Mouse (Mus musculus) lung, adult 2 months (tissue): ENCODE data around the gene Ccdc6. TPM values are rescaled to one million over a fixed set of nuclear protein-coding genes. Genes with fewer than 3 reads are reported as not detected.

Experiments used
- DNase-seq: peaks from one replicate; pipeline ENCODE4 v3.0.0; 2022
- H3K4me1 ChIP-seq: fragments of 200-500 bp; 2 replicates; pipeline ENCODE4 v1.6.1; 2011; ENCODE audit warnings: low read length; ENCODE audit not compliant: control insufficient read depth, insufficient read depth
- H3K4me3 ChIP-seq: fragments of 200-500 bp; replicated peaks from 2 replicates; pipeline ENCODE3; 2011; ENCODE audit warnings: low read depth, mild to moderate bottlenecking, control low read depth, low read length; ENCODE audit errors: extremely low read depth
- CTCF ChIP-seq: fragments of 200-500 bp; IDR thresholded peaks from 2 replicates; pipeline ENCODE4 v1.5.1; 2011; ENCODE audit warnings: mild to moderate bottlenecking, low read length, control low read depth; ENCODE audit not compliant: insufficient read depth
- POLR2A ChIP-seq: fragments of 200-500 bp; IDR thresholded peaks from 2 replicates; pipeline ENCODE4 v1.6.1; 2011; ENCODE audit warnings: low read depth, mild to moderate bottlenecking, control low read depth, low read length, borderline replicate concordance; ENCODE audit errors: extremely low read depth
- WGBS: fragments of 180-500 bp; shearing (Covaris S2); methylation state at CpG from one replicate; pipeline ENCODE4 v1.1.7; 2018; 5-methylcytosine and 5-hydroxymethylcytosine counted together
- polyA plus RNA-seq: library from polyadenylated mRNA; depleted of rRNA; stranded (reverse); fragments of >200 nt; gene quantifications from 2 replicates; pipeline ENCODE4 v1.2.3, GENCODE M21; 2012

Gene Ccdc6
- polyA plus RNA-seq, 1 experiment: 22.2 TPM

DNA sequence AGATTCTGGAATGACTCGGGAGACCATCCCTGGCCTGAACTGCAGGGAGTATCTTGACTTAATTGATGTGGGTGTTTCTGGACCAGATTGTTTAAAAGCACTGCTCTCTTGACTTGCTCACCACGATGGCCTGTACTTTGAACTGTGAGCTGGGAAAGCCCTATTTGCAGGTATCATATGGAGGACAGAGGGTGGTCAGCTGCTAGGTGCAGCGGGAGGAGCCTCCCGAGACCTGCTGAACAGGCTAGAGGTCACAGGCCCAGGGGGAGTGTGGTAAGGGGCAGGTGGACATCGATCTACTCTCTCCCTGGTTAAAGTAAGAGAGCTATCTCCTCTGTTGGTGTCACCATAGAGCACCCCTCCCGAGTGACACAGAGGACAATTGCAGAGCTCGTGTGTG, 28.6 kb downstream of the Ccdc6 start:
- Histone ChIP-seq H3K4me3 (no peak overlapping the region), H3K4me1 (peaks cover 2% of the 10 kb centered on the region; the same call in 1 of the 2 replicates)
- TF ChIP-seq CTCF (no peak), POLR2A (no peak)
- 71% methylated on average over 7 of the region's 7 CpGs for WGBS
- DNase-seq: no peak

DNA sequence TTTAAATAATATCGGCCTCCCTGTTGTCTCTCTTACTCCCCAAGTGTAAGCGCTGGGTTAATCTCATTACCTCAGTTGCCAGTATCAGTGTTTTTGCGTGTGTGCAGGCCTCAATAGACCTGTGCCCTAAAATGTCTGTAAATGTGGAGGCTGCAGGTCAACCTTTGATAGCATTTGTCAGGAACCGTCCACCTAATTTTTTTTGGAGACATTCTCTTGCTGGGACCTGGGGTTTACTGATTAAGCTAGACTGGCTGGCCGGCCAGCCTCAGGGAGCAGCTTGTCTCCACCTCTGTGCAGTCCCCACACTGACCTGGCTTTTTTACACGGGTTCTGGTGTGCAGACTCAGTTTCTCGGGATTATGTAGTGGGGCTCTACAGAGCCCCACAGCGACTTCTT, 30.4 kb downstream of the Ccdc6 start:
- DNase-seq: no peak
- Histone ChIP-seq H3K4me3 (no peak overlapping the region), H3K4me1 (peaks cover 11% of the 10 kb centered on the region)
- WGBS: 72% methylated on average over 8 of the region's 8 CpGs
- TF ChIP-seq POLR2A (no peak), CTCF (no peak)

DNA sequence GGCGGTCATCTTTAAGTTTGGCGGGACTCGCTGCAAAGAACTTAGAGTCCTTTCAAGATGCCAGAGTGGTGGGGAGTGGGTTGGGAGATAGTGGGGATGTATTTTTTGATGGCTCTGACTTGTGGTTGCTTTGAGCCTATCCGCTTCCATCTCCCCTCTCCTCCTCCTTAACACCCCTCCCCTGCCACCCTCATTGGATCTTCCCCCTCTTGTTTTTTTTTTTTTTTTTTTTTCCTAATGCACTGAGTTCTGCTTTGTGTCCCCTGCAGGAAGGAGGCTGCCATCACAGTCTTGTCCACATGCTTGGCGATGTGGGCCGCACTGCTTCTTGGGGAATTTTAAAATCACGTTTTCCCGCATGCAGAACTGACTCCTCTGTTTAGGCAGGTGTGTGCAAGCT, 31.5 kb downstream of the Ccdc6 start:
- Histone ChIP-seq H3K4me3 (no peak overlapping the region), H3K4me1 (peaks cover 18% of the 10 kb centered on the region)
- no peak for DNase-seq
- WGBS: 94% methylated on average over 8 of the region's 8 CpGs
- TF ChIP-seq CTCF (no peak), POLR2A (no peak)

DNA sequence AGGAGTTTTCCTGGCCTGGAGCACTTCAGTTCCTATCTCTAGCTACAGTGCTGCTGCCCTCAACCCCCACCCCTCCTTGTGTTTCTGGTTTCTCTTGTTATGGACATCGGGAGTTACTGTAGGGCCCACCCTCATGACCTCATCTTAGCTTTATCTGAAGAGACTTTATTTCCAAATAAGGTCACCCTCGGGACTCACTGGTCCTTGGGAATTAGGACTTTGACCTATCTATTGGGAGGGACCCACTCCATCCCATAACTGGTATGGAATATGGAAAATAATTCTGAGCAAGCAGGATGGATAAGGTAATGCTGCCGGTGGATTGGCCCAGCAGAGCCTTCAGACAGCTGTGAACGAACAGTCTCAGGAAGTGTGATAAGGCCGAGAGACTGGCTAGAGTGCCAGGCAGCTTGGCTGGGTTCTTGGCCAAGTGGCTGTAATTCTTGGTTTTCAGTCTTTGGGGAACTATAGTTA, 35.2 kb downstream of the Ccdc6 start:
- DNase-seq: no peak
- Histone ChIP-seq H3K4me1 (peaks cover 18% of the 10 kb centered on the region), H3K4me3 (no peak overlapping the region)
- 18% methylated on average over 5 of the region's 5 CpGs for WGBS
- TF ChIP-seq CTCF (no peak), POLR2A (no peak)

DNA sequence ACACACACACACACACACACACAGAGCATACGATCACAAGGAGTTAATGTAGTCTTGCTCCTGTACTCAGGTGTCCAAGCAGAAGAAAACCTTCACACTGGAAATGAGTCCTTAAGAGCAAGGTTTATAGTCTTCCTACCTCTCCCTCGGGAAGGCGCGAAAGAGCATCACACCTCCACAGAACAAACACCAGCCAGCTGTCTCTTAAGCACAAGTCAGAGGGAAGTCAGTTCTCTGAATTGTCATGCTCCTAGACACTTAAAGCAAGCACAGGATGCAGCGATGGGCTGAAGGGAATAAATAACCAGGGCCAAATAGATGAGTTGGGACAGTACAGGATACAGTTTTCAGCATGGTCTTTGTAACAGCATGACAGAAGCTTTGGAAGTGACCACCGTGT, 35.8 kb downstream of the Ccdc6 start:
- Histone ChIP-seq H3K4me3 (no peak overlapping the region), H3K4me1 (peaks cover 18% of the 10 kb centered on the region)
- TF ChIP-seq POLR2A (no peak), CTCF (no peak)
- no peak for DNase-seq
- WGBS: 49% methylated on average over 6 of the region's 6 CpGs

DNA sequence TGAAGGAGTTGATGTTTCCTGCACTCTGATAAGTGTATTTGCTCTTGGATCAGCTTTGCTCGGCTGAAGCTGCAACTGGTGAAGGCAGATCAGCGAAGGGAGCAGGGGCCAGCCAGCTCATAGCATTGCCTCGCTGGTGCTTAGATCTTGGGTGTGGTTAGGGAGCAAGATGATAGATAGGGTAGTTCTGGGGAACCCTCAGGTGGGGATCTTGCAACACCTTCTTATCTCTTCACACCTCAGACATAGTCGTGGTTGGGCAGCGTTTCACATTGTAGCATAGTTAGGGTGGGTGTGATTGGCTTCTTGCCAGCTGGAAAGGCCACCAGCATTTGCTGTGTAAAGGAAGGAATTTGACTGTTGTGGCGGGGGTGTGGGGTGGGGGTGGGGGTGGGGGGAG, 36.3 kb downstream of the Ccdc6 start:
- no peak for DNase-seq
- Histone ChIP-seq H3K4me3 (no peak overlapping the region), H3K4me1 (peaks cover 18% of the 10 kb centered on the region)
- WGBS: 14% methylated on average over 6 of the region's 6 CpGs
- TF ChIP-seq CTCF (no peak), POLR2A (no peak)

DNA sequence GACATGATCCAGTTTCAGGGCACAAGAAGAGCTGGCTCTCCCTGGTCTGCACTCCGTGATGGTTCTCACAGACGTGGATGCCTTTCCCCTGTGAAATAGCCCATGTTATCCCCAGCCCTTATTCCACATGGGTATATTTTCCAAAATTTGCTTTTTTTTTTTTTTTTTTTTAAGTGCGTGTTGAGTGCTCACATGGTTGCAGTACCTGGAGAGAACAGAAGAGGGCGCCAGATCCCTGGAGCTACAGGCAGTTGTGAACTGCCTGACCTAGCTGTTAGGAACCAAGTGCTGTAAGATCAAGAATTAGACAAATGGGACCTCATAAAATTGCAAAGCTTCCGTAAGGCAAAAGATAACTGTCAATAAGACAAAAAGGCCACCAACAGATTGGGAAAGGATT, 38.8 kb downstream of the Ccdc6 start:
- H3K4me1 ChIP-seq: peaks cover 18% of the 10 kb centered on the region
- WGBS: 86% methylated on average over 5 of the region's 5 CpGs
- TF ChIP-seq POLR2A: no peak
- peak; percentile 69 for TF ChIP-seq CTCF
- DNase-seq: peak; percentile 33
- no peak overlapping the region for H3K4me3 ChIP-seq

DNA sequence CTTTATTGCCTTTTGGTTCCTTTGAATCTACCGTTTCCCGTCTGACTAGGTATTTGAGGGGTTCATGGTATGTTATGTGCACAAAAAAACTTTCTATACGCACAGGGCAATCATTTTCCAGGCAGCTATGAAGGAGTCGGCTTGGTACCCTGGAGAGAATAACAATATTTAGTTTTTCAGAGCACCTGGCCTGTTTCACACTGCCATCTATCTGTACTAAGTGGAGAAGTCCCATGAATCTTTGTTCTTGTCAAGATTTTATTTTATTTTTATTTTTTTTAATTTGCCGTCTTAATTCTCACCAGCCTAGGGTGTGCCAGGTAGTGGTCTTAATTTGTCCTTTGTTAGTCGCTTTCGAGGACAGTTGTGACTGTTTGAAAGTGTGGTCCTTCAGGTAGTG, 40.7 kb downstream of the Ccdc6 start:
- 85% methylated on average over 7 of the region's 7 CpGs for WGBS
- no peak for DNase-seq
- Histone ChIP-seq H3K4me1 (peaks cover 4% of the 10 kb centered on the region; the same call in 1 of the 2 replicates), H3K4me3 (no peak overlapping the region)
- TF ChIP-seq POLR2A (no peak), CTCF (no peak)

DNA sequence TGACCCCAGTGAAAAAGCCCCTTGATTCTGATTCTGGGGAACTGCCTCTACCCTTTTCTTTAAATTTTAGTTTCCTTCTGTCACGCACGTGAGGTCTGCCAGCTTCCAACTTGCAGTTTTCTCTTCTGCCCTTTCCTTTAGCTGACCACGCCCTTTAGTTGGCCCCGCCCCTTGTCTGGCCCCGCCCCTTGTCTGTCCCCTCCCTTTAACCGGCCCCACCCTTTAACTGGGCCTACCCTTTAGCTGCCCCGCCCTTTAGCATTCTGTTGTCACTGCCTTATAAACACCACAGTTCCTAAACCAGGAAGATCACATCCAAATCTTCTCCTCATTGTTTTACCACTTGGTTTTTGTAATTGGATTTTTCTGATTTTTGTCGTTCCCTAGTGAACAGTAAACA, 41.2 kb downstream of the Ccdc6 start:
- no peaks in the 10 kb centered on the region for H3K4me1 ChIP-seq
- TF ChIP-seq POLR2A (no peak), CTCF (no peak)
- no peak overlapping the region for H3K4me3 ChIP-seq
- WGBS: 56% methylated on average over 8 of the region's 8 CpGs
- DNase-seq: no peak

DNA sequence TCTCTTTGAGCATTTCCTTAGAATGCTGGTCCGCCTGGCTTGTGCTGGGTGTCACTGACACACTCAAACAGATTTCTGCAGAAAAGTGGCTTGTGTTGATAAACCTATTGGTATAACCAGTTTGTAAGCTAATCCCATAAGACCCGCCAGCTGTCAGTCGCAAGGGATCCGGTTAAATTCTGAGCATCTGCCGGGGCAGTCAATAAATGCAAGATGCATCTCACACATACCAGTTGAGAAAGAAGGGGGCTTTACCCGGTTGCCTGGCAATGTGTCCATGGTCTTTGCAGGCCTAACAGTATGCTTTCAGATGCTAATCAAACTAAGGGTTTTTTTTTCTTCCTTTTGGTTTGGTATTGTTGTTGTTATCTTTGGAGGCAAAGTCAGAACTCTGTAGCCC, 42.4 kb downstream of the Ccdc6 start:
- no peak for DNase-seq
- TF ChIP-seq POLR2A (no peak), CTCF (no peak)
- Histone ChIP-seq H3K4me3 (no peak overlapping the region), H3K4me1 (no peaks in the 10 kb centered on the region)
- WGBS: 87% methylated on average over 6 of the region's 6 CpGs

DNA sequence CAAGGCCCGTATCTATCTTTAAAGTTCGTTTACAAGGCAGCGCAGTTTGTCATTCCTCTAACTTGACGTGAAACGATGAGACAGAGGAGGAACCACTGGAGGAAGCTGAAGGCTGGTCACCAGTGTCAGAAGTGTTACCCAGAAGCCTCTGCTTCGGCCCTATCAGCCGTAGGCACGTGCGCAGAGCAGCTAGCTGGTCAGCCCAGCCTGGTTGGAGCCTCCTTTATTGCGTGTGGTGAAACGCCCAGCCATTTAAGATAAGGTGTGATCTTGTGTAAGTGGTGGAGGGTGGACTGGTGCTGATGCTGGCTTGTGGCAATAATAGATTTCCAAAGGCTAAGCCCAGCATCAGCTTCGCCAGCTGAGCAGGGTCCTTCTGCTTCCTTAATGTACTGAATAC, 43.5 kb downstream of the Ccdc6 start:
- WGBS: 85% methylated on average over 12 of the region's 12 CpGs
- TF ChIP-seq POLR2A (no peak), CTCF (no peak)
- no peaks in the 10 kb centered on the region for H3K4me1 ChIP-seq
- DNase-seq: no peak
- H3K4me3 ChIP-seq: no peak overlapping the region
